Mouse (Mus musculus) left cerebral cortex, adult 2 months (tissue): ENCODE results near the gene Lman2l. TPM values are rescaled to one million over a fixed set of nuclear protein-coding genes. Genes with fewer than 3 reads are reported as not detected.

Source experiments
- DNase-seq, 2 experiments: peaks; one replicate each; pipeline ENCODE4 v3.0.0; 2021 to 2022; ENCODE audit warnings: low spot score in 2 of 2, mixed read lengths in 1 of 2; ENCODE audit errors: extremely low spot score in 1 of 2
- H3K27ac ChIP-seq: fragments of 200-600 bp; 2 replicates; pipeline ENCODE4 v1.8.1; 2022
- H3K4me3 ChIP-seq: fragments of 200-600 bp; 2 replicates; pipeline ENCODE4 v1.8.1; 2022
- CTCF ChIP-seq: fragments of 200-600 bp; IDR thresholded peaks from 2 replicates; pipeline ENCODE4 v1.8.1; 2022; ENCODE audit warnings: antibody characterized with exemption, mild to moderate bottlenecking, moderate library complexity
- intact Hi-C: fragments of 180-260 bp; cut with DNase I; formaldehyde crosslinking; loops from one replicate; pipeline ENCODE4 v1.15.1; 2025
- total RNA-seq, 2 experiments: library from RNA; stranded (reverse); gene quantifications; 2 replicates each; pipeline ENCODE4 v1.2.3; 2021

Gene Lman2l
- total RNA-seq, 2 experiments from 2014 or later, result 43.5 to 51.0 TPM

GRCm38 (mm10) chr1:36401509-36401908 lies 43.6 kb downstream of the Lman2l start:
- Histone ChIP-seq H3K4me3 (no peak overlapping the region), H3K27ac (no peak overlapping the region)
- DNase-seq, result no peak
- TF ChIP-seq CTCF, result no peak
- intact Hi-C loops, result no loop called here

- no peak for TF ChIP-seq CTCF
- no peak overlapping the region for H3K27ac ChIP-seq
- intact Hi-C loops, result no loop called here
- no peak overlapping the region for H3K4me3 ChIP-seq
- DNase-seq, result no peak
These were observed 48.0 kb downstream of the Lman2l start for GRCm38 (mm10) chr1:36397041-36397440.

GRCm38 (mm10) chr1:36379582-36379981 lies 65.5 kb downstream of the Lman2l start:
- no peak for DNase-seq
- no peak; the same call in none of the 2 replicates for TF ChIP-seq CTCF
- Histone ChIP-seq H3K27ac (no peak overlapping the region), H3K4me3 (no peak overlapping the region)
- intact Hi-C loops, result no loop called here

GRCm38 (mm10) chr1:36378880-36379279 lies 66.2 kb downstream of the Lman2l start:
- Histone ChIP-seq H3K4me3 (no peak overlapping the region), H3K27ac (no peak overlapping the region)
- intact Hi-C loops, result no loop called here
- DNase-seq, result no peak
- TF ChIP-seq CTCF, result no peak

GRCm38 (mm10) chr1:36371934-36372845 lies 72.9 kb downstream of the Lman2l start, which contains the start of gene Fer1l5:
Fer1l5 (plus strand) TSS chr1:36372291.
- H3K4me3 ChIP-seq, result no peak within 1 kb of the TSS
- no peak for TF ChIP-seq CTCF
- intact Hi-C loops, result no loop called here
- DNase-seq, result no peak
- no peak within 1 kb of the TSS for H3K27ac ChIP-seq

GRCm38 (mm10) chr1:36370918-36371317 lies 74.2 kb downstream of the Lman2l start:
- no peak for TF ChIP-seq CTCF
- DNase-seq, result no peak

More at GRCm38 (mm10) chr1:36370918-36371317, 74.2 kb downstream of the Lman2l start:
- Histone ChIP-seq H3K4me3 (no peak overlapping the region), H3K27ac (no peak overlapping the region)
- intact Hi-C loops, result no loop called here

Other genes starting within 250 kb of the Lman2l start
- 10 to 100 TPM; 48.6 to 50.7 TPM for gene Uggt1, start 200.6 kb downstream of the Lman2l start, total RNA-seq
- under 1 TPM; 0.40 to 0.50 TPM for gene Neurl3, start 170.6 kb downstream of the Lman2l start, total RNA-seq
- 10 to 100 TPM; 16.1 to 23.5 TPM for gene Arid5a, start 137.5 kb downstream of the Lman2l start, total RNA-seq
- 10 to 100 TPM; 60.7 to 66.0 TPM for gene Kansl3, start 76.1 kb downstream of the Lman2l start, total RNA-seq
- not detected for gene Fer1l5, start 73.0 kb downstream of the Lman2l start, total RNA-seq
- 10 to 100 TPM; 13.2 to 13.8 TPM for gene Cnnm4, start 26.3 kb upstream of the Lman2l start, total RNA-seq
- 10 to 100 TPM; 29.8 to 34.9 TPM for gene Cnnm3, start 66.6 kb upstream of the Lman2l start, total RNA-seq
- gene Ankrd23, start 91.6 kb upstream of the Lman2l start, total RNA-seq, result 1 to 10 TPM; 5.0 to 8.1 TPM
- gene Gm42417, start 94.2 kb upstream of the Lman2l start, total RNA-seq, result not detected
- 10 to 100 TPM; 12.0 to 14.8 TPM for gene Ankrd39, start 102.2 kb upstream of the Lman2l start, total RNA-seq
- 10 to 100 TPM; 17.7 to 18.4 TPM for gene Sema4c, start 113.1 kb upstream of the Lman2l start, total RNA-seq
- gene Fam178b, start 237.9 kb upstream of the Lman2l start, total RNA-seq, result under 1 TPM in 1 of 2 experiments, not detected in 1; 0.40 TPM
- gene Cox5b, start 246.2 kb upstream of the Lman2l start, total RNA-seq, result 100 to 1,000 TPM; 533 to 600 TPM